Mouse (Mus musculus): ENCODE data around the gene Plekhg6. TPM values are rescaled to one million over a fixed set of nuclear protein-coding genes. Genes with fewer than 3 reads are reported as not detected.

The Plekhg6 gene
- polyA plus RNA-seq, 1 experiment from 2014 or later: 0.09 TPM

DNA sequence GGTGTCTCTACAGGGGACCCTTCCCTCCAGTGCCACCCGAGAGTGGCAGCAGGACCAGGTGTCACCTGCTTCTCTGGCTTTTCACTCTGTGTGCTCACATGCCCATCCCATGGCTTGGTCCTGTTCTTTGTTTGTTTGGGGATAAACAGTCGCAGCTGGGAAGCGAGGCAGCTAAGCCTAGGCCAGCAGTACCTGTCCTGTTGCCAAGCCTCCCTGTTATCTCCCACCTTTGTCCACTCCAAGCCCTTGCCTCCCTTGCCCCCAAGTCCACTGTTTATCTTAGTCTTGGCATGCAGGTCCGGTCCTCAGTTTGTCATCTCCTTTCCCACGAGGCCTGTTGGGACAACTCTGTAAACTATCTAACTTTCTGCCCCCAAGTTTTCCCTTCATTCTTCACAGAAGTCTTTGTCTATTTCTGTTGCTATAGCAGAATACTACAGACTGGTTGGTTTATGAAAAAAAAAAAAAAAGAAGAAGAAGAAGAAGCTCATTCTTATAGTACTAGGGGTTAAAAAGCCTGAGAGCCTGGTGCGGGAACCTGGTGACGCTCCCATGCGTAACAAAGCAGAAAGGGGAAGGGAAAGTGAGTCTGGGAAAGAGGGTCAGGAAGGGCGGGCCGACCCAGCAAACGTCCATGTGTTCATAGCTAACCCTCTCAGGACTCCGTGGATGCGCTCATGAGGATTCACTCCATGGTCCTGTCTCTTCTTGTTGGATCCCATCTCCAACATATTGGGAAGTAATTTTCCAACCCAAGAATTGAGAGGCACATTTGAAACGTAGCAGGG is 47.3 kb downstream of the Plekhg6 start:
- ATAC-seq (ENCODE audit: insufficient read depth, low FRiP score, low TSS enrichment): no peak
- 80% methylated on average over 14 of the region's 14 CpGs for WGBS
- no peak for DNase-seq (ENCODE audit: low spot score)
- no peak overlapping the region for H3K4me3 ChIP-seq (ENCODE audit: low read depth, low read length)
- H3K27me3 ChIP-seq (ENCODE audit: control insufficient read depth, insufficient read depth, low read length): no peaks in the 10 kb centered on the region
- 0 out of 2 replicates have a peak, but pooled peaks cover 3% of the 10 kb centered on the region for H3K4me1 ChIP-seq (ENCODE audit: control insufficient read depth, insufficient read depth, low read length)
- H3K36me3 ChIP-seq (ENCODE audit: control insufficient read depth, insufficient read depth, low read length): no peaks in the 10 kb centered on the region
- no peaks in the 10 kb centered on the region for H3K9me3 ChIP-seq (ENCODE audit: control insufficient read depth, low read length)
- H3K4me2 ChIP-seq (ENCODE audit: low read depth): no peak overlapping the region
- no peak overlapping the region for H3K9ac ChIP-seq (ENCODE audit: low read length)
- no peak overlapping the region for H3K27ac ChIP-seq (ENCODE audit: low read depth, low read length)

DNA sequence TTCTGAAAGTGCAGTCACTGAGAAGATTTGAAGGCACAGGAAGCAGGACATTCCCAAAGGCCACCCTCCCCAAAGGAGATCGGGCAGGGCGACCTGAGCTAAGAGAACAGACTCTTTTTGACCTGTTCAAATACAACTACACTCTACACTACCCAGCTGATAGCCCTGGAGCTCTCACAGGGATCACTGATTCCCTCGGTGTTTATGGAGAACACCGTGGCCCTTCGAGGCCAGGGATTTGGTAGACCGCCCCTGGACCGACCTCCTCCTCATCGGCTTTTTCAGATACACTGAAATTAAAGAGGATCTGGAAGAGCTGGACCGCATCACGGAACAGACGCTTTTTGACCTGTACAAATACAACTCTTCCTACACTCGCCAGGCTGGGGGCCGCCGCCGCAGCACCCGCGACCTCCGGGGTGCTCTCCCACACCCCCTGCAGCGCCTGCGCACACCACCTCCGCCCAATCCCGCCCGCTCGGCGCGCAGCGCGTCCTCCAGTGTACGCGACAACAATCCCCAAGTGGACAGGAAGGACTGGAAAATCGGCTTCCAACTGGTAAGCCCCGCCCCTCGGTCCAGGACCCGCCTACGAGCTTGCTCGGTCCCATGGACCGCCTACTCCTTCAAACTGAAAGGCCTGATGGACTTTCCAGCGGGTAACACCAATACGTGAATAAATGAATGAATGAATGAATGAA is 49.8 kb downstream of the Plekhg6 start:
- no peaks in the 10 kb centered on the region for H3K27me3 ChIP-seq (ENCODE audit: control insufficient read depth, insufficient read depth, low read length)
- WGBS: 1% methylated on average over 39 of the region's 39 CpGs
- peak overlapping the region; percentile 65 for H3K9ac ChIP-seq (ENCODE audit: low read length)
- H3K4me1 ChIP-seq (ENCODE audit: control insufficient read depth, insufficient read depth, low read length): 0 out of 2 replicates have a peak, but pooled peaks cover 3% of the 10 kb centered on the region
- ATAC-seq (ENCODE audit: insufficient read depth, low FRiP score, low TSS enrichment): peak; percentile 94
- H3K36me3 ChIP-seq (ENCODE audit: control insufficient read depth, insufficient read depth, low read length): no peaks in the 10 kb centered on the region
- H3K27ac ChIP-seq (ENCODE audit: low read depth, low read length): no peak overlapping the region
- DNase-seq (ENCODE audit: low spot score): peak; percentile 86
- peak overlapping the region; percentile 47 for H3K4me3 ChIP-seq (ENCODE audit: low read depth, low read length)
- no peaks in the 10 kb centered on the region for H3K9me3 ChIP-seq (ENCODE audit: control insufficient read depth, low read length)
- peak overlapping the region; percentile 74 for H3K4me2 ChIP-seq (ENCODE audit: low read depth)

DNA sequence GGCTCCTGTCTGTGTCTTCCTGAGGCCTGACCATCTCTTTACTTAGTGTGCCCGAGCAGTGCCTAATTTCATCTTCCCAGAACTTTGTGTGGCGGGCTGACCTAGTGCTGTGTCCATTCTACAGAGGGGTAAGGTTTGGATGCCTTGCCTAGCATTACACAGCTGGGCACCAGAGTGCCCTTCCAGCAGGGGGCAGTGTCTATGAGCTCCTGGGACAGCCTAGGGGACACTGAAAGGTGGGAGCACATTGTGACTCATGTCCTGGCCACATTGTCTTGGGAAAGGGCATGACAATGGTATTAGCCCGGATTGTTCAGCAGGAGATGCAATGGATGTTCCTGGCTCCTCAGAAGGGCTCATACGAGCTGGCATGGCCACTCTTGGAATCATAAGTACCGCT is 52.4 kb downstream of the Plekhg6 start:
- no peak for ATAC-seq (ENCODE audit: insufficient read depth, low FRiP score, low TSS enrichment)
- 0 out of 2 replicates have a peak, but pooled peaks cover 3% of the 10 kb centered on the region for H3K4me1 ChIP-seq (ENCODE audit: control insufficient read depth, insufficient read depth, low read length)
- 83% methylated on average over 5 of the region's 5 CpGs for WGBS

DNA sequence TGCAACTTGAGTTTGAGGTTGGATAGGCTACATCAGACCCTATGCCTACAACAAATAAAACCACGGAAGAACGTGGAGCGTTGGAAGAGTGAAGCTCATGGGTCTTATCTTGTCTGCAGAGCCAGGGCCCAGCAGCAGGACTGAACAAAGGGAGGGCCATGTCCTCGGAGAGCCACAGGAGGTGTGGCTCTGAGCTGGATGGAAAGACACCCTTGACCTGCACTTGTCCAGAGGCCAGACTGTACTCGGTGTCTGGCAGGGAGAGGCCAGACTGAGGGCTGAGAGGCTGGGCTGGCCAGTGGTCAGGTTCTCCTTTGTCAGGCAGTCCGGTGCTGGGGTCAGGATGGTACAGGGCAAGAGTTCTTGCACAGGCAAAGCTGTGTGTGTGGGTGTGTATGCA is 55.3 kb downstream of the Plekhg6 start:
- Histone ChIP-seq H3K27me3 (ENCODE audit: control insufficient read depth, insufficient read depth, low read length) (peaks cover 28% of the 10 kb centered on the region), H3K27ac (ENCODE audit: low read depth, low read length) (no peak overlapping the region), H3K4me1 (ENCODE audit: control insufficient read depth, insufficient read depth, low read length) (no peaks in the 10 kb centered on the region), H3K4me2 (ENCODE audit: low read depth) (no peak overlapping the region), H3K36me3 (ENCODE audit: control insufficient read depth, insufficient read depth, low read length) (no peaks in the 10 kb centered on the region), H3K9ac (ENCODE audit: low read length) (no peak overlapping the region), H3K4me3 (ENCODE audit: low read depth, low read length) (no peak overlapping the region), H3K9me3 (ENCODE audit: control insufficient read depth, low read length) (no peaks in the 10 kb centered on the region)
- DNase-seq (ENCODE audit: low spot score) (no peak), ATAC-seq (ENCODE audit: insufficient read depth, low FRiP score, low TSS enrichment) (no peak)
- 72% methylated on average over 6 of the region's 6 CpGs for WGBS

More for the DNA sequence above, 52.4 kb downstream of the Plekhg6 start:
- Histone ChIP-seq H3K27ac (ENCODE audit: low read depth, low read length) (no peak overlapping the region), H3K36me3 (ENCODE audit: control insufficient read depth, insufficient read depth, low read length) (no peaks in the 10 kb centered on the region), H3K4me3 (ENCODE audit: low read depth, low read length) (no peak overlapping the region), H3K27me3 (ENCODE audit: control insufficient read depth, insufficient read depth, low read length) (peaks cover under 1% of the 10 kb centered on the region), H3K9me3 (ENCODE audit: control insufficient read depth, low read length) (no peaks in the 10 kb centered on the region), H3K9ac (ENCODE audit: low read length) (no peak overlapping the region), H3K4me2 (ENCODE audit: low read depth) (no peak overlapping the region)
- DNase-seq (ENCODE audit: low spot score): no peak

DNA sequence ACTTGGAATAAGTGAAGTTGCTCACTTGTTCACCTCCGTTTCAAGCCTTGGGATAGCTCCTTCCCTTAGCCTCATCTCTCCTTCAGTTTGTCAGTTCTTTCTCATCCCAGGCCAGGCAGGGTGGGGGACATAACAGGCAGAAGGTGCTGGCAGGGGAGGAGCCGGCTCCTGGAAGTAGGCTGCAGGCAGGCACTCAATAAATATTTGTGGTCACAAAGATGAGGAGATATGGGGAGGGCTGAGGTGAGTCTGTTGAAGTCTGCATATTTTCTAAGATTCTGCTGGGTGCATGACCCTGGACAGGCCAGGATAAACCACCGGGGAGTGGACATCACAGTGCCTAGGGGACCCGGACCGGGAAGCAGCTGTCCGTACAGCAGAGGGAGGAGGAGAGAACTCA is 57.0 kb downstream of the Plekhg6 start:
- Histone ChIP-seq H3K4me3 (ENCODE audit: low read depth, low read length) (no peak overlapping the region), H3K9ac (ENCODE audit: low read length) (no peak overlapping the region), H3K36me3 (ENCODE audit: control insufficient read depth, insufficient read depth, low read length) (no peaks in the 10 kb centered on the region), H3K9me3 (ENCODE audit: control insufficient read depth, low read length) (no peaks in the 10 kb centered on the region), H3K4me1 (ENCODE audit: control insufficient read depth, insufficient read depth, low read length) (no peaks in the 10 kb centered on the region), H3K27ac (ENCODE audit: low read depth, low read length) (no peak overlapping the region), H3K4me2 (ENCODE audit: low read depth) (no peak overlapping the region), H3K27me3 (ENCODE audit: control insufficient read depth, insufficient read depth, low read length) (peaks cover 33% of the 10 kb centered on the region)
- 66% methylated on average over 6 of the region's 6 CpGs for WGBS
- no peak for DNase-seq (ENCODE audit: low spot score)
- no peak for ATAC-seq (ENCODE audit: insufficient read depth, low FRiP score, low TSS enrichment)

DNA sequence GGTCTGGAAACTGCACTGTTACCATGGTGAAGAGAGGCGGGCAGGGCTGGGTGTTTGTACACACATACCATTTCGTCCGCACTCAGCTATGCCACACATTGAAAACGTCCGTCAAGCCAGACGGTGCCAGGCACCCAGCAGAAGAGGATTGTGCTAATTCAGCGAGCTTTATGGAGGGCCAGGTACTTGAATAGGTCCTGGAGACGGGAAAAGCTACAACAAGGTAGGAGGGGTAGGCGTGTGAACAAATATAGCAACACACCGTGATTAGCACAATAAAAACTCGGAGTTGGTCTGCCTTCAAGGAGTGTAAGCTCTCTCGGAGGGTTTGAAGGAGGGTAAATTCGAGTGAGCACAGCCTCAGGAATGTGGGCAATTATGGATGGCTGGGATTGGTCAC is 57.8 kb downstream of the Plekhg6 start:
- H3K27ac ChIP-seq (ENCODE audit: low read depth, low read length): no peak overlapping the region
- no peaks in the 10 kb centered on the region for H3K36me3 ChIP-seq (ENCODE audit: control insufficient read depth, insufficient read depth, low read length)
- 56% methylated on average over 13 of the region's 13 CpGs for WGBS
- H3K9ac ChIP-seq (ENCODE audit: low read length): no peak overlapping the region
- no peak overlapping the region for H3K4me2 ChIP-seq (ENCODE audit: low read depth)
- H3K4me3 ChIP-seq (ENCODE audit: low read depth, low read length): no peak overlapping the region
- peaks cover 33% of the 10 kb centered on the region for H3K27me3 ChIP-seq (ENCODE audit: control insufficient read depth, insufficient read depth, low read length)
- ATAC-seq (ENCODE audit: insufficient read depth, low FRiP score, low TSS enrichment): no peak
- H3K4me1 ChIP-seq (ENCODE audit: control insufficient read depth, insufficient read depth, low read length): no peaks in the 10 kb centered on the region
- DNase-seq (ENCODE audit: low spot score): no peak
- H3K9me3 ChIP-seq (ENCODE audit: control insufficient read depth, low read length): no peaks in the 10 kb centered on the region

DNA sequence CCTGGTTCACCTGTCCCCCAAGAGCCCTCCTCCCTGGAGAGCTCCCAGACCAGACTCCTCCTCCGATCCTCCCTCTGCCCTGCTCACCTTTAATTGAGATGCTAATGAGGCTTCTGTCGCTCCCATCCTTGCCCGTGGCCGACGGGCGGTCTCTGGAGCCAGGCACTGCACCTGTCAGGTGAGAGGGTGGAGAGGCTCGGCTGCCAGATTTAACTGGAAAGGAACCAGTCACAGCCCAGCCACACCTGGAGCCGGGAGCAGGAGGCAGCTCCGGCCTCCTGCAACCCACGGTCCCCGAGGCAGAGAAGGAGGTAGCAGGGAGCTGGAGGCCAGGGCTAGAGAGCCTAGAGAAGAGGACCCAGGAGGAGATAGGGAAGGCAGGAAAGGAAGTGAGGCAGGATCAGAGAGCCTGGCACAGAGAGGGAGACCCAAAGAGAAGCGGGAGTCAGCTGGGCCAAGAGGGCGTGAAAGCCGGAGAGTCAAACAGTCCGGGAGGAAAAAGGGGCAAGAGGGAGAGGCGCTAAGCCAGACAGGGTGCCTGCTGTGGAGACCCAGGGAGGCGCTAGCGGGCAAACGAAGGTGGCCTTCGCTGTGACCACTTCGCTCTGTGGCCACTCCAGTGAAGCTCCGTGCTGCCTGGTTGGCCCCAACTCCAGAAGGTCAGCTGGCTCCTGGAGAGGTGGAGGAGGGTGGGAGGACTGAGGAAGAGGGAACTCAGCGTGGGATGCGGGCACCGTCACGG is 59.3 kb downstream of the Plekhg6 start:
- DNase-seq (ENCODE audit: low spot score) (no peak), ATAC-seq (ENCODE audit: insufficient read depth, low FRiP score, low TSS enrichment) (no peak)
- Histone ChIP-seq H3K36me3 (ENCODE audit: control insufficient read depth, insufficient read depth, low read length) (no peaks in the 10 kb centered on the region), H3K4me3 (ENCODE audit: low read depth, low read length) (no peak overlapping the region), H3K27ac (ENCODE audit: low read depth, low read length) (no peak overlapping the region), H3K4me1 (ENCODE audit: control insufficient read depth, insufficient read depth, low read length) (no peaks in the 10 kb centered on the region), H3K9ac (ENCODE audit: low read length) (no peak overlapping the region), H3K9me3 (ENCODE audit: control insufficient read depth, low read length) (no peaks in the 10 kb centered on the region), H3K4me2 (ENCODE audit: low read depth) (no peak overlapping the region), H3K27me3 (ENCODE audit: control insufficient read depth, insufficient read depth, low read length) (peaks cover 33% of the 10 kb centered on the region)
- WGBS: 6% methylated on average over 26 of the region's 26 CpGs

DNA sequence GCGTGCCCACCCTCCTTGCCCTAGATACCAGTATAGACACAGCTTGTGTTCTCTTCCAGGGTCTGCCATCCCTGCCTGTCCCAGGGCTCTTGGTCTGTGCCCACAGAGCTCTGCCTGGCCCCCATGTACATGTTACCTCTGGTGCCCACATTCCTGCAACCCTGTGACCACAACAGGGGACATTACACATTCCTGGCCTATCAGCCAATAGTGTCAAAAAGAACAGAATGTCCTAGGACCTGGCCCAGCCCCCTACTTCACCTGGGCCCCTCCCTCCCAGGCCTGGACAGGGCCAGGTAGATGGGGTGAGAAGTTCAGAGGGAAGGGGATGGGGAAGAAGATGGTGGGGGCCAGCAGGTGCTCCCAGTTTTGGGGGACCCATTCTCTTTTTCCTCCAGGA is 60.3 kb downstream of the Plekhg6 start, which contains the start of gene Scnn1a:
Gene Scnn1a (plus strand): TSS at position 337 of the 400 bp plus-strand sequence.
- Histone ChIP-seq H3K27me3 (ENCODE audit: control insufficient read depth, insufficient read depth, low read length) (peaks cover 33% of the 10 kb centered on the region), H3K27ac (ENCODE audit: low read depth, low read length) (no peak within 1 kb of the TSS), H3K36me3 (ENCODE audit: control insufficient read depth, insufficient read depth, low read length) (no peaks in the 10 kb centered on the region), H3K4me1 (ENCODE audit: control insufficient read depth, insufficient read depth, low read length) (no peaks in the 10 kb centered on the region), H3K9ac (ENCODE audit: low read length) (no peak within 1 kb of the TSS), H3K9me3 (ENCODE audit: control insufficient read depth, low read length) (no peaks in the 10 kb centered on the region), H3K4me3 (ENCODE audit: low read depth, low read length) (no peak within 1 kb of the TSS), H3K4me2 (ENCODE audit: low read depth) (no peak within 1 kb of the TSS)
- 79% methylated on average over 1 of the region's 1 CpGs for WGBS
- ATAC-seq (ENCODE audit: insufficient read depth, low FRiP score, low TSS enrichment) (no peak), DNase-seq (ENCODE audit: low spot score) (no peak)

All from neural tube, embryonic 11.5 days (tissue).